Mouse (Mus musculus) c-Kit-positive CD71-negative TER-119-negative erythroid progenitor cells, embryonic 14.5 days (primary cell): Measurements from ENCODE around the gene Kcnip1.

Experiments used
- DNase-seq: peaks from one replicate; pipeline ENCODE4 v3.0.0-alpha.2; 2013; ENCODE audit warnings: low read depth

Gene Kcnip1

DNA sequence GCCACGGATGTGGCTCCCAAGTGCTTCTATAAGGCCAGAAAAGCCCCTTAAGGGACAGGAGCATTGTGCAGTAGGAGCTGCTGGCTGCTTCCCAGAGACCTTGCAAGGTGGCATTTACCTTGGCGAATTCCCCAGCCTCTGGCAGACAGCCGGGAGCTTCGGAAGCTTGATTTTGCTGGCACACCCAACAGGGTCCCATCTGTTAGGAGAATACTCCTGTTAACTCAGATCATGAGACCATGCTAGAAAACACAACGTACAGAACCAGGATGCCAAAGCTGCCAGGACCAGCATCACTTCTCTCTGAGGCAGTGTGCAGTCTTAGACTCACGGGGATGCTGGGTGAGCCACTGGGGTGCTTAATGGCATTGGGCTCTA lies 165.1 kb downstream of the Kcnip1 start:
- no peak for DNase-seq

DNA sequence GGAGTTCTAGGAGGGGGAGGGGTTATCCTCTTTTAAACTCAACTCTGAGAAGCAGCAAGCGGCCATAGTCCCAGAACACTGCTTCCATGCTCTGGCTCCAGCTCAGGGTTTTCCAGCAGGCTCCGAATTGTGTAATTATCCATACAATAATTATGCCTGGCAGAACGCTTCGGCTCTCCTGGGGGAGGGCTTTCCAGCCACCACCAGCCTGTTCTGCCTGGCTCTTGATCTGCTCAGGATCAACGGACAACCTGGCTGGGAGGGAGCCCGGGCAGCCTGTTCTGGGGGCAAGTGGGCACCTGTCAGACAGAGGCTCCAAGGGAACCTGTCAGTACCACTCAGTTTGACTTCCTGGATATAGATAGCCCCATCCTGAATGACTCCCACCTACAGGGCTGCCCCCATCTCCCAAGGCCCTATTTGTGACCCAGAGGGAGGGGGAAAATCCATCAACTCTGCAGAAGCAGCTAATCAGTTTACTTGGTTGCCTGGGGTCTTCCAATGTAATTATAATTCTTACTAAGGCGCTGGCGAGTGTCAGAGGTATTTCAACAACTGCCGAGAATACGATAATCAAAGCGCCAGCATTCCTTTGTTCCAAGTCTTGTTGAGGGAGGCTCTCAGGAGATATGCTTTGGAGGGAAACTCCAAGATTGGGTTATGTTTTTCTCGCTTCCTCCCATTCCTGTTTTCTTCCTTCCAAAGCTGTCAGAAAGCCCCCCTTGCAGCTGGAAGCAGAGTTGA lies 165.7 kb downstream of the Kcnip1 start:
- no peak for DNase-seq

DNA sequence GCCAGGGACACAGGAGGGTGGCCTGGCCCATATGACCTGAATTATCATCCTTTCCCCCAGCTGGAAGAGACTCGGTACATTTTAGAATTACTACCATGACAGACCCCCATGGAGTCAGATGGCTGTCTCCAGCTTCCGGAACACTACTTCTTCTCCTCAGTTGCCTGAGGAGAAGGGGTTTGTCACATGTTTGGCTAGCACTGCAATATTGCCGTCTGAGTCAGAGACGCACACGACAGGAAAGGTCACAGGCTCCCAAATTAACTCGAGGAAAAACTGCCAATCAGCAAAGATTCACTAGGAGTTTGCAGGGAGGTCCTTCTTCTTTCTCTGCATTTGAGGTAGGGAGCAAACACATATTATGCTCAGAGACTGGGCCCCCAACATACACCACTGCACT lies 168.2 kb downstream of the Kcnip1 start:
- no peak for DNase-seq

DNA sequence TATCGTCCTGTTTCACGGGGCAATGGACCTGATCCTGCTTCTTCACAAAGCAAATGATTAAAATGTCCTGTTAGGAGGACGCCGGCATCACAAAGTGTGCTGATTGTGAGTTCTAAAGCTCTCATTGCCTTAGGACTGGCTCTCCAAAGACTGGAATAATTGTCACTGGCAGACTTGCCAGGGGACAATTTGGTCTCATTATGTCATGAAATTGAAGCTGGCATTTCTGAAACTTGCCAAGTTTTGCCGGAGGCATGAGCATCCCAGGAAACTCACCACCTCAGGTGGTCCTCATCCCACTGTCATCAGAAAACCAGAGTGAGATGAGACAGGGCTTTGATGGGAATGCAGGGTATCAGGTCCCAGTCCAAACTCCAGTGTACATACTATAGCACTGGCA lies 171.6 kb downstream of the Kcnip1 start:
- no peak for DNase-seq

DNA sequence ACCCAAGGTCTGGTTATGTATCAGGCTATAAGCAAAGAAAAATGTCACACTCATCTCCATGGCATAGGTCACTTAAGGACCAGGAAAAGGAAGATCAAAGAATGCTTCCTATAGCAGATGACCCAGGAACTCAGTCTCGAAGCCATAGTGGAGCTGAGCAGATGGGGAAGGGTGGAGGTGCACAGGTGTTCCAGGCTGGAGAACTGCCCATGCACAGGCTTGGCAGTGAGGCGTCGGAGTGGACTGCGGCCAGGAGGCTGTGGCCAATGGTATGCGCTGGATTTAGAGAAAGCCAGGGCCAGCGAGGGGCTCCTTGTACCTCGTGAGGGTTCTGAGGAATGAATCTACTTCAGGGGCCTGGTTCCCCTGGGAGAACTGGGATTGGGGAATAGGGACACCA lies 172.1 kb downstream of the Kcnip1 start:
- DNase-seq, result no peak

DNA sequence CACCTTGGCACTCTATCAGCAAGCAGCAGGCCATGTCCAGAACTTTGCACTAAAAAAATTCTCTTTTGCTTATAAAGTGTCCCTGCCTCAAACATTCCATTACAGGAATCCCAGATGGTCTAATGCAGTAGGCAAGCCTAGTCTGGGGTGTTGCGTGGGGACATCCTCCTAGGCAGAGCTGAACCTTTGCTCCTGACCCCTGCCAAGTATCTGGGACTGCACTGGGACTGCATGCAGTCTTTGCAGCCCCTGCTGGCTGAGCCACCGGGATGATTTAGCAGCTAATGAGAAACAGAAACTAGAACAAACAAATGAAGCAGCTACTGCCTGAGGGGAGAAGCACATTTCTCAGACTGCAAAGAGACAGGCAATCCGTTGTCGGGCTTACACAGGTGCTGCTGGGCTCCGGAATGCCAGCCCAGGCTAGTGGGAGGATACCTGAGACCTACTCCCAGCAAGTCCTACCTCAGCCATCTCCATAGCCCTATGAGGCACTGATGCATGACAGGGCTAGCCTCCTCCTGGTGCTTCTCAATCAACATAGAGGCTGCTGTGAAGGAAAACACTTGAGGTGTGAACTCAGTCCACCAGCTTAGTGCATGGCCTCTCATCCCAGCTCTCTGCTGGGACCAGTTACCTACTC lies 174.0 kb downstream of the Kcnip1 start:
- DNase-seq, result no peak

DNA sequence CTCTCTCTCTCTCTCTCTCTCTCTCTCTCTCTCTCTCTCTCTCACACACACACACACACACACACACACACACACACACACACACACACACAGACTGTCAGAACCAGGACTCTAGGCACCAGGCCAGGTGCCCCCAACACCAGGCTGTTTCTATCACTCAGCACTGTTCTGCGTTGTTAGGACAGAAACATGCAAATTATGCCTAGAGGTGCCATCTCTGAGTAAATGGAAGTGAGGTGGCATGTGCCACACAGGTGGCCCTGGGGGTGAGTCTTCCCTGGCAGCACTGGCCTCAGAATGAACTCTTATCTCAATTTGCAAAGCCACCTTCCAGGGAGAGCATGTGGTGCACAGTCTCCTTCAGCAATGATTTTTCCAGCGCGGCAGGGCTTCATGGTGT lies 176.9 kb downstream of the Kcnip1 start:
- no peak for DNase-seq

DNA sequence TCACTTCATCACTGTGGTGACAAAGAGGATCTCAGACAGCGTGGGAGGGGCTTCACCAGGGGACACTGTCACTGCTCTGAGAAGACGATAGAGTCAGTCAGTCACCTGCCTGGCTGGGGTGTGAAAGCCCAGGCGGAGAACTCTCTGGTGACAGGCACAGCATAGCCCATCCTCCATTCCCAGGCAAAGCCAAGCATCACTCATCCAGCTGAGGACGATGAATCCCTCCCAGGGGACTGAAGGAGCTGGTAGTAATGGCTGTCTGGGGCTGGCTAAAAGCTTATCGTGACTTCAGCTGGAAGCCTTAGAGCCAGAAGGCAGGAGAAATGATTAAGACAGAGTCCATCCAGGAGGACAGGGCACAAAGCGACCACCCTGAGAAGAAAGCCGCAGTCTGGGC lies 182.8 kb downstream of the Kcnip1 start:
- DNase-seq, result no peak

DNA sequence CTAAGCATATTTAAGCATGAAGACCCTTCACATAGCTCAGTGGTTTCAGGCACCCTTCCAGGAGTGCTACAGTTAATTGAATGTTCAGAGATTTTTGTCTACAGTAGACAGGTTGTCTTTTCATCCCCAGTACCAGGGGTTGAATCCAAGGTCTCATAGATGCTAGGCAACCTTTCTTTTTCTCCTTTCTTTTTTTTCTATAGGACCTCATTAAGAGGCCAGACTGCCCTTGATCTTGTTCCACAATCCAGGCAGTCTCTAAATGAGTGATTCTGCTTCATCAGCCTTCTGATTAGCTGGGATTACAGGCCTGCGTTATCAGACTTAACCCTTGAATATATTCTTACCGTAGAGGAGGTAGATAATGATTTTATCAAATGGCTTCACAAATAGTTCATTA lies 189.9 kb downstream of the Kcnip1 start:
- DNase-seq, result no peak

DNA sequence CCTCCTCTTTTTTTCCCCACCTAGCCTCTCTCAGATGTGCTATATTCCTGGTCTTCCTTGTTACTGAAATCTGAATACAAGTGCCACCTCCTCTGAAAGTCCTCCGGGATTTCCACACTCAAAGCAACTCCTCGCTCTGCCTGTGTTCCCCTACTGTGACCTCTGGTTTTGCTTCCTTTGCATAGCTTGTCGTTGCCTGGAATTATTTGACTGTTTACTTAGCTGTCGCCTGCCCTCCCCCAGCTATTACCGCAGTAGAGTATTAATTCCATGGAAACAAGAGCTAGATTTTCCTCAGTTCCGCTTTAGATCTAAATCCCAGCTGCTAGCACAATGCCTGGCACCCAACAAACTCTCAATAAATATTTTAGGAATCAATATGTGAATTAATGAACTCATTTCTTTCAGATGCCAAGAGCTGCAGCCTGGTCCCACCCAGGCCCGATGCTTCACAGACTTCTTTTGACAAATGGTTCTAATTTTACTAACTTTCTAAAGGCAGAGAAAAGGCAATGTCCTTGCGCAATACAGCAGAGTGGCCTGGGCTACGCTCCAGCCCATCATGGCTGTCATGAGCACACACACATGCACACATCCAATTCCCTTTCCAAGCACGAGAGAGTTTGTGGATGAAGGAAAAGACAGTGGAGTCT lies 192.4 kb downstream of the Kcnip1 start:
- DNase-seq, result no peak

DNA sequence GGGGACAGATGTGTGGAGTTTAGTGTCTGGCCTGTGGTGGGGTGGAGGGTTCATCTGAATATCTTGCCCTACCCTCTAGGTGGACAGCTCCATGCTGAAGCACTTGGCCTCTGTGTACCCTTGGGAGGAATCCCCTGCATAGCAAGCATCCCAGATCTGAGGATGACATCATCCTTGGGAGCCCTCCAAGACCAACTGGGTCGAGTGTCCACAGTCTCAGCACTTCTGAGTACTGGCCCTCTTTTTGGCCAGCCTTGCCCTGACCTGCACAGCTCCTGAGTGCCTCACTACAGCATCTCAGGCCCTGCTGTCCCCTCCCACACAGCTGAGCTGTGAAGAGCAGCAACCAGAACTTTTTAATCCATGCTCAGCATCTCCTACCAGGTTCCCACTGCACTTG lies 193.0 kb downstream of the Kcnip1 start:
- no peak for DNase-seq

DNA sequence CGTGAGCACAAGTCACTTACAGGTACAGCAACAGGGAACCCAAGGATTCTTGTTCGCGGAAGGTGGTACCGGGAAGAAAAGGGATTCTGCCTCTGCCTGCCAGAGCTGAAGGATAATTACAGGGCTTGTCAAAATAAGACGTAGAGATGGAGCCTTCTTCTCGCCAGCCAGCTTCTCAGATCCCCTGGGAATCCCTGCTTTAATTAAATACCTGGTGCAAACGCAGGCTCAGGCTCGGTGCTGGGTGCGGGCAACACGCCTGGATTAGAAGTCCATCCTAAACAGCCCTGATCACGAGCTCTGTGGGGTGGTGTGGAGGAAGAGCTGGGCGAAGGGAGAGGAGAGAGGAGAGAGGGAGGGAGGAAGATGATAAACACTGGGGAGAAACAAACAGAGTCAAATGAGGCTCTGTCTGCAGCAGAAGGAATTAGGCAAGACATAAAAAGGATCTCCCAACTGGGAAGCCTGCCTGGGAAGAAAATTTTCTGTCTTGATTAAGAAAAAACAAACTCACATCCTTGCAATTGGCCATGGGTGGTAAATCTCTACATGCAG lies 194.8 kb downstream of the Kcnip1 start:
- no peak for DNase-seq

DNA sequence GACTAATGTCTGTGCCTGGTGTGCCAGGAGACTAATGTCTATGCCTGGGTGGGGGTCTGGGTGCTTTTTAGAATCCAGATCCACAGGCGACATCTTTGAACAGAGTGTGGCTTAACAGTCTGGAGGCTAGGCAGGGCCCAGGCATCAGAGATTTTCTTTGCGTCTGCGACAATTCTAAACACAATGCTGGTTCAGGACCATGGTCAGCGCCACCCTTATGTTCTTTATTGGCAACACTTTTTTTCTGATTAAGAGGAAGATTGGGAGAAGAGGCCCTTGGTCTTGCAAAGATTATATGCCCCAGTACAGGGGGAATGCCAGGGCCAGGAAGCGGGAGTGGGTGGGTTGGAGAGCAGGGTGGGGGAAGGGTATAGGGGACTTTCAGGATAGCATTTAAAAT lies 205.6 kb downstream of the Kcnip1 start:
- DNase-seq, result peak; percentile 43

DNA sequence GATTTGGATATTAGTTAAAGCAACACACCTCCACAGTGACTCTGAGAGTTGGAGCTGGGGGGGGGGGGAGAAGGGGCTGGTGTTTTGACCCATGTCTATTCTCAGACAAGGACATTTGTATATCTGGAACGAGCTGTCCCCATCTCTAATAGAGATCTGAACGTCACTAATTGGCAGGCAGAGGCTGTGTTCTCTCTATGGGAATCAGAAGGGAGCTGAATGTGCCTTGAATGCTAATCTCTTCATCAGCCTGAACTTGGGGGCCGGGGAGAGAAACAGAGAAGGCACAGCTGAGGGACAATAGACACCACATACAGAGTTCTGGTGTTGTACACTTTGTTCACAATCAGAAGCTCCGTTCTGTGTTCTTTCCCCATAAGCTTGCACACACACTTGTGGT lies 206.4 kb downstream of the Kcnip1 start:
- no peak for DNase-seq

DNA sequence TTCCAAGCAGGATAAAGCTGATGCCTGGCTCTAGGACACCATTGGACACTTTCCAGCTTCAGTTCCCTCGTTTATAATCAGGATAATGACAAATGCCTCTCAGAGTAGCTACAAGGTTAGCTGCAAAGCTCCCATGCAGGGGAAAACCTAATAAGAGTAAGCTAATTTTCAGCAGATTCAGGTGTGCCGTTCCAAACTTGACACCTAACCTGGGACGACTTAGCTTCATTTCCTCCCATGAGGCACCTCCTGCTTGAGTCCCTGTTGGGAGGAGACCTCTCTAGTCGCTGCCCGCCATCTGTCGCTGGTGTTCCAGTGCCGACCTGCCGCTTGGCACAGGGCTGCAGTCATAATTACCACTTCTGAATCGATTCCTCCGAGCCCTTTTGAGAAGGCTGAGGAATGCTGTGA lies 211.4 kb downstream of the Kcnip1 start:
- DNase-seq, result no peak

DNA sequence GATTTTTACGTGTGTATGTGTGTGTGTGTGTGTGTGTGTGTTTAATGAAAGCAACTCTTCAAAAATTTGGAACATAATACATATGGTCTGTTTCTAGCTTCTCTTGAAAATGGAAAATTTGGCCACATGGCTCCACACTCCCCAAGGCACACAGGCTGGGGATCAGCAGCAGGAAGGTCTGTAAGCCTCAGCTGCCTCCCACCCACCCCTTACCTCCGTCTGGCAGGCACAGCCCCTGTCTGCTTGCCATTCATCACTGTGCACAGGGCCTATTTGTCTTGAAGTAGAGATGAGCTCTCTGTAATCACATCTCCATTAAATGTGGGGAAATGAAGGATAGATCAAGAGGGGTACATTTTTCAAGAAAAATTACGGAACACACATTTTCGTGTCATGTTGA lies 212.7 kb downstream of the Kcnip1 start:
- no peak for DNase-seq

DNA sequence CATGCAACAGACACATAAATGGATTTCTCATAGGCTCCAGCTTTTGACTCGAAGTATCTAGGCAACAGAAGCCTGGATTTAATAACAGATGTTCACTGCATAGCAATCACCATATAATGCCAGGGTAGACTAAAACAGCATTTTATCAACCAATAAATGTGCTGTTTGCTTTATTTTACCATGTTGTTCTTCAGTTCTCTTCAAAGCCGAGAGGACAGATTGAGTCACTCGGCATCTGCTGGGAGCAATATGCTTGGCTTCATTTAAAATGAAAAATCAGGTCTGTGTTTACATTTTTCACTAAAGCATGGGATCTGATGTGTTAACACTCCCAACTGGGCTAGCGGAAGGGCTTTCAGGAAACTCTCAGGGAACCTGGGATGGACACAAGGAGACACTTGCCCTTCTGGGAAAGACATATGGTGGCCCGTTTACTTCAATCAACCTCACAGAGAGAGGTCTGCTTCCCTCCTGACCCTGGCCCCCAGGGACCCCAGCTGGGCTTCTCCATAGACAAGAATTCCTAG lies 220.3 kb downstream of the Kcnip1 start:
- DNase-seq, result no peak

DNA sequence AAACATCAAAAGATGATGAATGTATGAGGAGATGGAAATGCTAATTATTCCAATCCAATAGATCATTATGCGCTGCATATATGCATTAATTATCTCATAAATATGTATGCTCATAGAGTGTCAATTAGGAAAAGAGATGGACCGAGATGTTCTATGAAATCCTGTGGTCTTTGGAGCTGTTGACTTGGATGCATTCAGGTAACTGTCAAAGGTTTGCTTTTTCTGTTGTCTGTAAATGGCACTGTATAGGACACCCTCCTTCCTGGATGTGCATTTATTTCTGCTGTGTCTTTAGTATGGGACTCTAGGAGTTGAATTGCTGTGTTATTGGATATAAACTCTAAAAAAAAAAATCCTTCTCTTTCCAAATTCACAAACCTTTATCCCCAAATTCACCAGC lies 220.9 kb downstream of the Kcnip1 start:
- no peak for DNase-seq

DNA sequence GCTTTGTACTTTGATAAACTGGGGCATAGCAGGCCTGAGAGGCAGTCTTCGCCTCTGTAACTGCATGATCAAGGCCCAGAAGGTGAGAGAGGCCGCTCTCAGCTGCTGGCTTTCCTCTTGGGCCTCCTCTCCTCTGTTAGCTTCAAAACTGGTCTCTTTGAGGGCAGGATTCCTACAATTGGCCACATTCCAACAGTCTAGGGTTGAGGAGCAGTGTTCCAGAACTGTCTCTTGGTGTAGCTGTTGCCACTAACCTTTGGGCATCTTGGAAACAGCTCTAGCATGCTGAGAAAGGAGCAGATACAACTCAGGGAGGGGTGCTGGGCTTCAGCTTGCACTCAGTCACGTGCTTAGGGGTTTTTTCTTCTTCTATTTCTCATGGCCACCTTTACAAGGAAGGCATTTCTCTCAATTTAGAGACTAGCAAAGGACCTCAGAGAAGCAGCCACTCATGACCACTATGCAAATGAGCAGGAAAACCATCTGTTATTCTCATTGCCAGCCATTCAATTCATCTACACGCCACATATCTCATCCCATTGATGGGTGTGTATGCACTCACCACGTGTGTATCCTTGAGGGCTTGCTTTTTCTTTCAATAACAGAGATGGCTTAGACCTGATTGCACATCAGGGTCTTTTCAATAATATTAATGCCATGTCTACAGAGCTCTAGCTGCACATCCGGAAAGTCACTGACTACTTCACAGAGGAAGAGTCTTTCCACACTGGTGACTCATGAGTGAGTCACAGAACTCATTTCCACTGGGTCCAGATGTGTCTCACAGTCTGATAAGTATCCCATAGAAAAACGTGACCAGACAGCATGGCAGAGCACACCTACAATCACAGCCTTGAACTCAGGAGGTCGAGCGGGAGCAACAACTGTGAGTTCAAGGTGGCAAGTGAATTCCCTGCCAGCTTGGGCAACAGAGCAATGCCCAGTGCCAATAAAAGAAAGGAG lies 225.7 kb downstream of the Kcnip1 start:
- DNase-seq, result no peak

DNA sequence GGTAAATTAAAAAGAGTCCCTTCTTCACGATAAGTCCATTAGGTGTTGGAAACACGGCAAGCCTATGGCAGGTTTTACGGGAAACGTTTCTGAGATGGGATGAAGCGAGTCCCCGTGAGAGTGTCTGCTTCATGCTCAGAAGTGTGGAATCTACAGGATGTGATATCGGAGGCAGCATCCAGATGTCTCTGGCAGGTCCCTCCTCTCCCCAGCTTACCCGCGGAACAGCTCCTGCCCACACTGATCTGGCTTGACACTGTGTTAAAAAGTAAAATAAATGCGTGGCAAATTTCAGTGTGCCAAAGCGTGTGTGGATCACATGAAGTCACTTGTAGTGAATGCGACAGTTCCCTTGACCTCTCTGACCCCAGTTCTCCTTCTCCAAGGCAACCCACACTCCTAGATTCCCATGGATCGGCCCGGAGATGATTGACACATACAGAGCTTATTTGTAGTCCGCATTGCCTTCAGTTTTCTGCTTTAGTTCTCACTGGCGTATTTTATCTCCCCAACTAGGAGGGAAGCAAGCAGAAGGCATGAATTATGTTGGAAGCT lies 231.7 kb downstream of the Kcnip1 start:
- DNase-seq, result no peak

DNA sequence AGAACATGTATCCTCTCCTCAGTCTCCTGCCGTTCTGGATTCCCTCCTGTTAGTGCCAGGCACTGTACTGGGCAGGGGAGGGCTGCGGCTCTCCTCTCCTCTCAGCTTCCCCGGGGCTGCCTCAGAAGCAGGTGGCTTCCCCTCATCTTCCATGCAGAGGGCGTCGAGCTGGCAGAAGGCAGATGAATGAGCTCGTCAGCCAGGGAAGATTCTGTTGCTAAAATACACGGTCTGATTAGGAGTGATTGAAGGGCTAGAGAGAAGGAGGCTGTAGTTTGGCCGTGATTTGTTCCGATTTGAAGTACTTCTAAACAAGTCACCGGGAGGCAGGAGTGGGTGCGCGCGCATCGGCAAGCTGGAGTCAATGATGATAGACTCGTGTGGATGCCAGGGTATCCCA lies 236.3 kb downstream of the Kcnip1 start:
- DNase-seq, result no peak
